Mouse (Mus musculus) spleen, postnatal 14 days (tissue): ENCODE results near the gene 1600014C10Rik.

ENCODE experiments used
- DNase-seq, 2 experiments: peaks; one replicate each; pipeline ENCODE4 v3.0.0; 2021 to 2022; ENCODE audit warnings: low spot score in 2 of 2

The 1600014C10Rik gene

DNA sequence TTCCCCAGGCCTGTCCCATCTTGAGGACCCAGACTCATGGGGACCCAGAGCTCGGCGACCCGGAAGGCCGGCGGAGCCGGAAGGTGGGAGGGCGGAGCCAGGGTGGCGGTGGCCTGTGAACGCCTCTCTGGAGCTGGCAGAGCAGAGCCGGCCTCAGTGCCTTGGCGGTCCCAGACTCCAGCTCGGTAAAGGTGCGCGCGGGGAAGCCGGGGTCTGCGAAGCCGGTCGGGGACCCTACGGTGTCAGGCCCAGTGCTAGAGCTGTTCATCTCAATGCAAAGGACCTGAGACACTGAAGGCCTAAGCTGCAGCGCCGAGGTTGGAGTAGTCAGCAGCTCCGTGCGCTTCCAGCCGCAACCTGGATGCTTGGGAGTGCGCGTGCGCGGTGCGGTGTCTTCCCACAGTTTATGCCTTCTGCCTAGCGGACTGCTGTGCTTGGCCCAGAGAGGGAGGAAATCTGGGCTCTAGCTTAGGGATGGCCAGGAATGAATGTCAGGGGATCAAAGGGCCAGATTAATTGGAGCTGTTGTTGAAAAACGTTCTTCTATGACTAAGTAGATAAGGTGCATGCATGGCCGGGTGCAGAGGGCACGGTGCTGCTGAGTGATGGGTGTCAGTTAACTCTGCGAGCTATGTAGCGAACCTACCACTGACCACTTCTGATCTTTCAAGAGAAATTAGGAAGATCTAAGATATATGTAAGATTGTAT, 846 bp downstream of the 1600014C10Rik start:
- DNase-seq: peak; percentile 65 to 74

DNA sequence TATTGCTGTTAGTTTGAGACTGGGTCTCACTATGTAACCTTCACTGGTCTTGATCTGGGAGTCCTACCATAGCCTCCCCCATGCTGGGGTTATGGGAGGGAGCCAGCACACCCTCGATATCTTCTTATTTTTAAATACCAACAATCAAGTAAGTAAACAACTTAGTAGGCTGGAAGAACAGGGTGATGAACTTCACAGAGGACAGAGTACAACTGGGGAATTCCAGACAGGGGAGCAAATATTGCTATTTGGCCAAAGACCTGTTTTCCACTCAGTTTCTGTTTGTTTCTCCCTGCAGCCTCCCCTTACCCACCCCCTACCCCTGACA, 1.4 kb downstream of the 1600014C10Rik start:
- DNase-seq: no peak

DNA sequence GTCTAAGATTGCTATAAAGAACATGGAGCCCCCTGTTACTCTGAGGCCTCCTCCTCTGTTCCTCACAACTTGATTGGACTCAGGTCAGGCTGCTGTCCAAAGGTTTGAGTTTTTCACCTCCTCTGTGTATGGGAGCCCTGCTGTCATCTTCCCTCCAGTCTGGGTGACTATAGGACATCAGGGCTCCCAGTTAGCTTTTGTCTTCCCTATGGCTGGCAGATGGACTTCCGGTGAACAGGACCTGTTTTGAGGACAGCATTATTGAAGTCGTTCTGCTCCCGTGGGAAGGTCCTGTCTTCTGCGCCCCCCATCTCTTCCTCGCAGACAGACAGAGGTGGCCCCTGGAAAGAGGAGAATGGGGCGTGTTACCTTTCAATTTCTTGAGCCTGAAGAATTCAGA, 1.8 kb downstream of the 1600014C10Rik start:
- no peak for DNase-seq

DNA sequence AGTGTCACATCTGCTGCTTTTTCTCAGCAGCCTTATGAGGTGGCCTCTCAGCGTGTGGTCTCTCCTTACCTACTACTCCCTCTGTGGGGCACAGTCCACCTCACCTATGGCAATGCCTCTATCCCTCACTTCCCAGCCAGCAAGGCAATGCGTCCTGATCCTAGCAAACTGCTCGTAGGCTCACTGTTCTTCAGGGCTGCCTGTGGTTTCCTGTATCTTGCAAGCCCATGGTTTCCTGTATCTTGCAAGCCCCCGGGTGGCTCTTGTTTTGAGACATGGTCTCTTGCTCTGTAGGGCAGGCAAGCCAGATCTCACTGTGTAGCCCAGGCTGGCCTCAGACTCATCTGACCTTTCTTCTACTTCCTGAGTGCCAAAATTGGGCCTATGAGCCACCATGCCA, 3.8 kb downstream of the 1600014C10Rik start:
- DNase-seq: no peak

DNA sequence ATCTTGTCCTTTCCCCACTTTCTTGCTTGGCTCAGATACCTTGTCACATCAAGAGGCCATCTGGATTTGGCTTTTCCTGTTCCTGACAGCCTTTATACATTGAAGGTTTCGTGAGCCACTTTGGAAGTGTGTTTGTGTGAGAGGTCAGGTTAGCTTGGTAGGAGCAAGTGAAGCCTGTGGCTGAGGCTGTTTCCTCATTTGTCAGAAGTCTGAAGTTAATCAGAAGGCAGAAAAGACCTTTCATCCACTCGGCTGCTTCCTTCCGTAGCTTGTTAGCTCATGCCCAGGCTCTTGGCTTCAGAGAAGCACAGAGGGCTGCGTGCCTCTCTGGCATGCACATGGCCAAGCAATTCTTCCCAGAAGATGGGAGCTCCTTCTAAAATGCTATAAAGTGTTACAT, 4.8 kb downstream of the 1600014C10Rik start:
- DNase-seq: no peak

DNA sequence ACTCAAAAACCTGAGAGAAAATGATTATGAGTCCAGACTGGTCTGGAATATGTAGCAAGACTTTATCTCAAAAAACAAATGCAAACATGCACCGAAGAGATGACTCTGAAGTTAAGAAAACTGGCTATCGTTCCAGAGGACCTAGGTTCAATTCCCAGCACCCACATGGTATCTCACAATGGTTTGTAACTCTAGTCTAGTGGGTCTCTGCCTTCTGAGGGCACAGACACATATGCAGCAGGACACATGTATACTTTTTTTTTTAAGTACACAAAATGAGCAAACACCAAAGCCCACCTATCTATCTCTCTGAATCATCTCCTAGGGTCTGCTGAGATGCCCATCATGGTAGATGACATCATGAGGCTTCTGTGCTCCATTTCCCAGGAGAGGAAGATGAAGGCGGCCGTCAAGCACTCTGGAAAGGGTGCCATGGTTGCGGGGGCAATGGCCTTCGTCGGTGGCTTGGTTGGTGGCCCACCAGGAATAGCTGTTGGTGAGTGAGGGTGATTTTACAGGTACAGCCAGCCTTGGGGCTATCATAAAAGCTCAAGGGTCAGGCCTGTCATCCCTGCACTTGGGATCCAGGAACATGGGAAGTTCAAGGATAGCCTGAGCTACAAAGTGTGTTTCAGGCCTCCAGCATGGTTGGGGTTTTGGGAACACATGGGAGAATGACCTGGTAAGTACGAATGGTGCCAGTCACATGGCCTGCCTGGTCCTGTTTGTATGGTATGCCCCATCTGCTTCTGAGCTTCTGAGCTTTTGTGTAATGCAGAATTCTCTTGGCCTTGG, 5.5 kb downstream of the 1600014C10Rik start:
- DNase-seq: no peak

DNA sequence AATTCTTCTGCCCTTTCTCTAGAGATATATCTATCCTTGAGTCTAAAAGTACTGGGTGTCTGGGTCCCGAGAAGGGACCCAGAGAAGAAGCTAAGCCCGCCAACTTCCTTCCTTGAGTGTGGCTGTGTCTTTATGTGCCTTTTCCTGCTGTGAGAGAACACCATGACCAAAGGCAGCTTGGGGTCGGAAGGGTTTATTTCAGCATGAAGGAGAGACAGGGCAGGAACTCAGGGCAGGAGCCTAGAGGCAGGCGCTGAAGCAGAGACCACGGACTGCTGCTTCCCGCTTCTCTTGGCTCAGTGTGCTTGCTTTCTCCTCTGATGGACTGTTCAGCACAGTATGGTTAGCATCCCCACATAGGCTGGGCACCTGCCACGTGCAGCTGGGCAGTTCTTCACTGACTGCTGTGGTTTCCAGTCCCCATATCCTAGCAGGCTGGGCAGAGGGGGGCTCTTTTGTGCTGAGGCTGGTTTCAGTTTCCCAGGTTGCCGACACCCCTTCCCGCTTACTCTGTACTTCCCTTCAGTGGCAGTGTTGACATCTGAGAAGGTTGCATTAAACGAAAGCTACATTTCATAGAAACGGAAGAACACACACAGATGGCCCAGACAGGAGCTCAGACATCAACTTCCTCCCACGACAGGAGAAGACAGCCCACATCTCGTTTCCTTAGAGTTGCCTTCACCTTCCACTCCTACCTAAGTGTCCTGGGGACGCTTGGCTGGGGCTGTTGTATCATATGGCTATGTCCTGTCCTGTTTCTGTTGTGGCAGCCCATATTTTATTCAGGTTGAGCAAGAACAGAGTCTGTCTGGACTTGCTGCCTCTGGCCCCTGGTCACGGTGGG, 6.3 kb downstream of the 1600014C10Rik start:
- DNase-seq: peak in 1 of 2 experiments; percentile 20

DNA sequence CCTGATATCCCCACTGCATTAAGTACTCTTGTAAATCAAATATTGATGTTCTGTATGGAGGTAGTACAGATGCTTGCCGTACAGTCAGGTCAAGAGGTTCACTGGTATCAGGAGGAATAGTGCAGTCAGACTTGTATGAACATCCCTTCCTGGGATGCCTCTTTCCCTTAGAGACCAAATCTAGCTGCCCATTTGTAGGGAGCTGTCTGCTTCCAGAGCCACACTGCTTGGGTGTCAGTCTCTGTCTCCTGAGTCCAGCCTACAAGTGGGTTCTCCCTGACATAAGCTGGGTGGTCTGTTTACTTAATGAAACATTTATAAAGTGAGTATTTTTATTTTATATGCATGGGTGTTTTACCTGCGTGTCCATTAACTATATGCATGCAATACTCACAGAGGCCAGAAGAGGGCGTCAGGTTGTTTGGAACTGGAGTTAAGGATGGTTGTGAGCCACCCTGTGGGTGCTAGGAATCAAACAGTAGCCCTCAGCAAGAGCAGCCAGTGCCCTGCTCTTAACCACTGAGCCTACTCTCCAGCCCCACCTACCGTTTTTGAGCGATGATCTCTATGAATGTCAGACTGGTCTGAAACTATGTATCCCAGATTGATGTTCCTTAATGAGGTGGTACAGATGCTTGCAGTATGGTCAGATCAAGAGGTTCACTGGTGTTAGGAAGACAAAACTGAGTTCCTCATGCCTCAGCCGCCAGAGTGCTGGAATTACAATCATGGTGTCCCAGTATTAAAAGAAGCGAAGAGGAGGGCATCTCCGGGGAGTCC, 7.2 kb downstream of the 1600014C10Rik start:
- DNase-seq: no peak

DNA sequence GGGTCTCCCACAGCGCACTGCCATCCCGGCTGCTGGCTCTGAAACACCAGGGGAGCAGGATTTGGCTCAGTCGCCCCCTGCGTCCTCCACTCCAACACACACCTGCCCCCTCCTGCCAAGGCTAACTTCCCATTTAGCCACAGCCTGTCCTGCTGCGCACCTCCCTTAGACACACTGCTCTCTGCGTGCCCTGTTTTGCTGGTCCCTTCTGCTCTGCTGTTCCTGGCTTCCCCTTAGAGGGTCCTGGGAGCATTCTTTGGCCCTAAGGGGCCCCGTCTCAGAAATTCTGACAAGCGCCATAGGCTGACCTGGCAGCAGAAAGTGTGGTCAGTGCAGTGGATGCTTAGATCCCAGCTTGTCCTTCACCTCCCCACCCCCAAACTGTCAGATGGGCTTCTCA, 8.1 kb downstream of the 1600014C10Rik start:
- no peak for DNase-seq

DNA sequence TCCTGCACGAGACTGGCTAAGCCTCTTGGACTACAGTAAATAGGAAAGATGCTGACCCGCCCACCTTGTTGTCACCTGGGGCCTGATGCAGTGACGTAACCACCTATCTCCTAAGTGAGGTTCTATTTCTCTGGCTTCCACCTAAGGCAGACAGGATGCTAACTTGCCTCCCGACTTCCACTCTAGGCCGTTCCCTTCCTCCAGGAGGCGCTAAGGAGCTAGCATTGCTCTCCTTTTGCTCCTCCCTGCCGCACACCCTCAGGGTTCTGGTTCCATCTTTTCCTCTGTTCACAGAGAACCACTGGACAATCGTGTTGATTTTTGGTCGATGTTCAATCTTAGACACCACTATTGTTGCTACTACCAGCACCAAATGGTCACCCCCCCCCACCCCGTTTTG, 8.6 kb downstream of the 1600014C10Rik start:
- DNase-seq: no peak

DNA sequence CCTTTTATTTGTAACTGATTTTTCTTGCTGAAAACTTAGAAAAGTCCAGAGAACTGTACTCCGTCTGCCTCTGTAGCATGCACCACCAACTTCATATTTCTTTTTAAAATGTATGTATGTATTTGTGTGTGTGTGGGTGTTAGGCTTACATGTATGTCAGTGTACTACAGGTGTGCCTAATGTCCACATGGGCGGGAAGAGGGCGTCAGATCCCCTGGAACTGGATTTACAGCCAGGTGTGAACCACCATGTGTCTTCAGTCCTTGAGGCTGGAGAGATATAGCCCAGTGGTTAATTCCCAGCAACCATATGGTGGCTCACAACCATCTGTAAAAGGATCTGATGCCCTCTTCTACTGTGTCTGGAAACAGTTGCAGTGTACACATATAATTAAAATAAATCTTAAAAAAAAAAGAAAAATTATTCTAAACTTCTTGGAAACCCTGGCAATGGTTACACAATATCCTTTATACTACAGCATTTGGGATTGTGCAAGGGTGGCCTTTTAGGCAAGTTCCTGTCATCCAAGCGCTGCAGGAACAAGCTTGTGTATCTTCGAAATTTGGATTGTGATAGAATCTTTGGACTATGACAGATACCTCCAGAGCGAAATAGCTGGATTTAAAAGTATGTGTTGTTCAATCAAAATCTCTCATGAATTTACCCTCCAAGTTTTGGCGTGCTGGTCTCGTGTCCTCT, 17.0 kb downstream of the 1600014C10Rik start:
- no peak for DNase-seq

DNA sequence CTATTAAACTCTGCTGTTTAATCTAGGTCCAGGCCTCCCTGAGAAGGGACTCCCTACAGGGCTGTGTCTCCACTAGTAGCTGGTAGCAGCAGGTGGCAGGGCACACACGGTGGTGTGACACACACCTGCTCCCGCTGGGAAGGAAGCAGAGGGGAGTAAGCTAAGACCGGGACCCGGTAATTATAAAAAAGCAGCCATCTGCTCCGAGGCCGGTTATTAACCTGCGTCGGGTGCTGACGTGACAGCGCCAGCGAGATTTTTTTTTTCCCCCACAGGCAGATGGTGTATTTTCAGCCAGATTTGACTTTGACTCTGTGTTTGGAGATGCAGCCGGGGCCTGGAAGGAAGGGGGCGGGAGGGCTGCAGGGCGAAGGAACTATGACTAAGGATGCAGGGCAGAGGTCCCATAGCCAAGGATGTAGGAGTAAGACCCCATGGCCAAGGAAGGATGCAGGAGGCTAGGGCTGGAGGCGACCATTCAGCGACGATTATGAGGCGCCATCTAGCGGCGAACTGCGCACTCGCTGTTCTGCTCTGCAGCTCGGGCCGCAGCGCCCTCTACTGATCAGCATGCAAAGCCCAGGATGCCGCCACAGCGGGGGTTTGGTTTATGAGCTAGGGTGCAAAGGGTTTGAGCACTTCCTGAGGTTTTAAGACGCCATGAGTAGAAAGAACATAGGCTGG, 17.7 kb downstream of the 1600014C10Rik start:
- DNase-seq: peak; percentile 67 to 81

DNA sequence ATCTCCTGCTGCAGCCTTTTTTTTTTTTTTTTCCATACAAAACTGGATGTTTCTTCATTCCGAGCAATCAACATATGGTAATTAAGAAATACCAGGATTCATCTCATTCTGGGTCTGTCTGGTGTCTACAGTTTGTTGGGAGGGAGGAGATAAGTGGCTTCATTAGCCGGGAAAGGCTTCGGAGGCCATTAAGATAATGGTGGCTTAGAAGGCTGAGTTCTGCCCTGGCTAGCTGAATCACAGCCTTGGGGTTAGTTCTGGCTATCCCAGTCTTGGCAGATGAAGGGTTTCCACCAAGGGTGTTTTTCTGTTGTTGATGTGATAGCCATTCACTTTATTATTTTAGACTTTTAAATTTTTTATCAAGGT, 18.3 kb downstream of the 1600014C10Rik start:
- DNase-seq: no peak

DNA sequence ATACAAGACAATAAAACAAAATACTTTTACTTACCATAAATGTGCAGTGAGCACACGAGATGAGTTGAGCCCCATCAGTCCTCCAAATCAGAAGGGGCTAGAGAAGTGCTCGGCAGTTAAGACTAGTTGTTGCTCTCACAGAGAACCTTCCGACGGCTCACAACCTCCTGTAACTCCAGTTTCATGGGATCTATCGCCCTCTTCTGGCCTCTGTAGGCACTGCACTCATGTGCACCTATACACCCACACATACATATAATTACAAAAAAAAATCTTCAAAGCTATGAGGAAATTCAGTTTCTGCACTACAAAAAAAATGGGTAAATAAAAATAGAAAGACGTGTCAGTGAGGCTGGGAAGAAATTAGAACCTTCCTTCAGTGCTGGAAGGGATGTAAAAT, 21.3 kb downstream of the 1600014C10Rik start:
- DNase-seq: no peak

DNA sequence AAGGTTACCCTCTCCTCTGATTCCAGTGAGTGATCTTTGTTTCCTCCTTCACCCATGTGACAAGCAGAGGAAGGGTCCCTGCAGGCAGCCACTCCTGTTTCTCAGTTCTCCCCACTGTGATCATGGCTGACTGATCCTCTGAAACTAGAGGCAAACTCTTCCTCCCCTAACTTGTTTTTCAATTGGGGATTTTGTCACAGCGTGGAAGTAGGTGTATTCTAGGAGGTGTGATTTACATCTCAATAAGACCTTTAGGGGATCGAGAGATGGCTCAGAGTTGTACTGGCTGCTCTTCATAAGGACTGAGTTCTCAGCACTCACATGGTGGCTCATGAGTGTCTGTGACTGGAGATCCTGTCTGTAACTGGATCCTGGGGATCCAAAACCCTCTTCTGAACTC, 22.8 kb downstream of the 1600014C10Rik start:
- DNase-seq: no peak

DNA sequence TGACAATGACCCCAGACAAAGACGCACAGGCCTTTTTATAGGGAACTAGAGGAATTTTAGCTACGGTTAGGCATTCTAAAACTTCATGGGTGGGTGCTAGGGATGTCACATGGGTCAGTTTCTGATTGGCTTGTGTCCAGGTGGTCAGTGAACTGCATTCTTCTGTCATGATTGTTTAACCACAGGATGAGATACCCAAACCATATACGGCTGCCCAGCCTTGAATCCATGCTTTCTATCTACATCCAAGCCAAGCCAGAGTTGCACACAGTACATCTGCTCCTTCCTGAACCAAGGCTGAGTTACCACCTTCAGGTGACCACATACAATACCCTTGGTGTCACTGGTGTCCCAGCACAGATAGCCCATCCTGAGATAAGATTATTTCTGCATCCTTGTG, 23.5 kb downstream of the 1600014C10Rik start:
- no peak for DNase-seq

DNA sequence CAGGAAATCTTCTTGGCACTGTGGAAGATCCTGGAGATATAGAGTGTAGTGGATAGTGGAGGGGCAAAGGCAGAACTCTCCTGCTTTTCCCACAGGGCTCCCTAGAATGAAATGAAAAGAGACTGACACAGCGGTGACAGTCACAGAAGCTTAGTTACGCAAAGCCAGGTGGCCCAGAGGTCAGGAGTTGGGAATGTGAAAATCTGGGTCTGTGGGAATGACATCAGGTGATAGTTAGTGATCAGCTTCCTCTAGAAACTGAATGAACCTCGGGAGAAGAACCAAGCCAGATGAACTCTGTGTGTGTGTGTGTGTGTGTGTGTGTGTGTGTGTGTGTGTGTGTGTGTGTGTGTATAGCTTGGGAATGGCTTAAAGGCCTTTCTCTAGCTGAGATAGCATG, 26.0 kb downstream of the 1600014C10Rik start:
- no peak for DNase-seq

DNA sequence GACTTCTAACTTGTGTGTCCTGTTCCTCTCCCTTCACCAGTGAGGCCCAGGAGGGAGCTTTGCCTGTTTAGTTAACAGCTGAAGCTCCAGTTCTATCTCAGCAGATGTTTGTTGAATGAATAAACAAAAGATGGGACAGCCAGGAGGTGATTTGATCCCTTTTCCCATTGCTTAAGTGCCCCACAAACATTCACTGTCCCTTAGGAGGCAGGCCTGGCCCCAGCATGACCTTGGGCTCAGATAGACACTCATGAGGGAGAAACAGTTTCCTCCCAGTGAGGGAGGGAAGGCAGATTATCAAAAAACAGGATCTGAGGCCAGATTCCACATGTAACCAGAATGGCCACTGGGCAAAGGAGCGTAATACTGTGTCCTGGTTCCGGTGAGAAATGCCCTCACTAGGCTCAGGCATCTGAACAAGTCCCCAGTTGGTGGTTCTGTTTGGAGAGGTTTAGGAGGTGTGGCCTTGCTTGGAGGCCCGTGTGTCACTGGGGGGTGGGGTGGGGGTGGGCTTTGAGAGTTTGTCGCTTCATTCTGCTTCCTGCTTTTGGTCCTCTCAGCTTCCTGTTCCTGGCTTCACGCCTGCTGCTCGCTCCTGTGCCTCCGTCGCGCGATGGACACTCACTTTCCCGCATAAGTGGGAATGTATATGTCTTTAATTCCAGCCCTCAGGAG, 26.6 kb downstream of the 1600014C10Rik start:
- no peak for DNase-seq

DNA sequence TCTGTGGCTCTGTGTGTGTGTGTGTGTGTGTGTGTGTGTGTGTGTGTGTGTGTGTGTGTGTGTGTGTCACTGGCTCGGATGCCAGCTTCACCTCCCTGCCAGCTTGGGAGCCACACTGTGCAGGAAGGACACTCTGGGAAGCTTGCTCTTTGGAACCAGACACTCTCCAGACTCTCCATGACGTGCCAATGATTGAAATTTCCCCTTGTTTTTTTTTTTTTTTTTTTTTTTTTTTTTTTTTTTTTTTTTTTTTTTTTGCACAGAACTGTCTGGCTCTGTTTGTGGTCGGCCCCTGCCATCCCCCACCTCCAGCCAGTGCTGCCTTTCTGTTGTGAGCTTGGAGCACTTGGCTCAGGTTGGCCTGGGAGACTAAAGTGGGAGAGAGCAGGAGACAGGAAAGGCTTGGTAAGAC, 29.6 kb downstream of the 1600014C10Rik start:
- DNase-seq: no peak
